10 mouse cellular contexts compared by ENCODE assay signal in genomic region chr7:126297579-126298460, GRCm38 (mm10). TPM values are rescaled to one million over a fixed set of nuclear protein-coding genes. Genes with fewer than 3 reads are reported as not detected.
DNase-seq lines count a peak whose midpoint lies in the region; ATAC-seq and TF ChIP-seq lines count a peak whose summit lies in the region.
"Had no signal": no experiment of that assay in that cellular context is flagged by ENCODE, and none has a peak within 500 bp of the region (broad histone marks: within the 10 kb centered on the region; RNA-seq: fewer than 3 reads in every experiment).

No protein-coding gene starts in this region.

- WGBS in kidney, adult 2 months = 65% methylated on average over 8 of the region's 8 CpGs
- 69% methylated on average over 8 of the region's 8 CpGs for WGBS in kidney, embryonic 16.5 days

- no peak for TF ChIP-seq POLR2A in kidney, adult 2 months (IDR thresholded peaks at IDR 0.05; ENCODE audit: low read depth, low read length)

- peak; percentile 25; the same call in 1 of the 2 replicates for TF ChIP-seq CTCF in kidney, adult 2 months (conservative IDR thresholded peaks at IDR 0.05; ENCODE audit: insufficient read depth, insufficient read length, low read depth, low read length)

- H3K27me3 ChIP-seq in kidney, adult 2 months (replicated peaks; ENCODE audit: control insufficient read depth, insufficient read depth, low read length) = no peaks in the 10 kb centered on the region
- H3K27me3 ChIP-seq in kidney, embryonic 16.5 days (ENCODE audit: insufficient read depth, low read length) = no peaks in the 10 kb centered on the region
- H3K27me3 ChIP-seq: embryonic facial prominence, embryonic 15.5 days; limb, embryonic 15.5 days had no signal

- no peaks in the 10 kb centered on the region for H3K9me3 ChIP-seq in kidney, embryonic 16.5 days (ENCODE audit: low read length)
- H3K9me3 ChIP-seq: embryonic facial prominence, embryonic 15.5 days; limb, embryonic 15.5 days had no signal

- no peak overlapping the region for H3K9ac ChIP-seq in kidney, embryonic 16.5 days (replicated peaks; ENCODE audit: low read length)
- H3K9ac ChIP-seq: embryonic facial prominence, embryonic 15.5 days; limb, embryonic 15.5 days had no signal

- H3K4me3 ChIP-seq in kidney, adult 2 months (ENCODE audit: insufficient read depth, low read depth, low read length) = no peak overlapping the region
- no peak overlapping the region for H3K4me3 ChIP-seq in kidney, embryonic 16.5 days (ENCODE audit: low read length)
- H3K4me3 ChIP-seq: embryonic facial prominence, embryonic 15.5 days; limb, embryonic 15.5 days had no signal

- no peak for ATAC-seq in kidney, embryonic 16.5 days (ENCODE audit: low FRiP score, low TSS enrichment)
- no peak for ATAC-seq in granulocyte monocyte progenitor cell, adult 5-6 weeks (replicated peaks; ENCODE audit: poor library complexity, severe bottlenecking)

- peak; percentile 52 for DNase-seq in kidney, adult 2 months
- DNase-seq in spleen, postnatal 36 days (ENCODE audit: low spot score in 2 of 2) = peak; percentile 34 to 58
- DNase-seq in spleen, adult 12 weeks (ENCODE audit: low spot score) = no peak
- peak; percentile 6 for DNase-seq in c-Kit-negative CD71-positive TER-119-positive erythroid progenitor cells, embryonic 14.5 days (ENCODE audit: low read depth, low spot score)
- DNase-seq in induced T-regulatory cell, adult 2 months (ENCODE audit: low read depth) = peak; percentile 86
- DNase-seq in urinary bladder, adult 18-20 months (ENCODE audit: low spot score in 2 of 2) = no peak

- H3K4me2 ChIP-seq in kidney, embryonic 16.5 days (replicated peaks; ENCODE audit: low read depth, low read length) = no peak overlapping the region
- H3K4me2 ChIP-seq: embryonic facial prominence, embryonic 15.5 days; limb, embryonic 15.5 days had no signal

- no peaks in the 10 kb centered on the region; the same call in 1 of the 2 replicates for H3K36me3 ChIP-seq in kidney, adult 2 months (ENCODE audit: control insufficient read depth, insufficient read depth, low read length)
- H3K36me3 ChIP-seq in kidney, embryonic 16.5 days (ENCODE audit: insufficient read depth, low read length) = peaks cover 15% of the 10 kb centered on the region

- no peaks in the 10 kb centered on the region for H3K4me1 ChIP-seq in kidney, adult 2 months (ENCODE audit: control insufficient read depth, insufficient read depth, low read length)
- H3K4me1 ChIP-seq in kidney, embryonic 16.5 days (ENCODE audit: insufficient read depth, low read length) = no peaks in the 10 kb centered on the region
- H3K4me1 ChIP-seq: embryonic facial prominence, embryonic 15.5 days; limb, embryonic 15.5 days had no signal

- H3K27ac ChIP-seq in kidney, adult 2 months (ENCODE audit: insufficient read depth, low read depth, low read length) = no peak overlapping the region
- no peak overlapping the region for H3K27ac ChIP-seq in kidney, embryonic 16.5 days (ENCODE audit: low read length)
- H3K27ac ChIP-seq: embryonic facial prominence, embryonic 15.5 days; limb, embryonic 15.5 days had no signal

RNA-seq across cellular contexts. Expression of gene Sbk1, which starts 25.4 kb away (rescaled TPM):
- 29.2 and 31.5 TPM in 2 replicates for polyA plus RNA-seq in kidney, adult 2 months (2012; rRNA removed)
- 25.9 and 29.7 TPM in 2 replicates for polyA plus RNA-seq in kidney, embryonic 16.5 days (2015; fragmentation: Nextera tagmentation; extraction: Ambion mirVana)
- 1.2 and 1.3 TPM in 2 replicates for total RNA-seq in granulocyte monocyte progenitor cell, adult 5-6 weeks (2014; fragmentation: Nextera tagmentation)
- 0.69 and 1.2 TPM in 2 replicates for total RNA-seq in granulocyte monocyte progenitor cell, adult 5-6 weeks (2017)

Comparison
In these comparisons a context has a peak if more than half of its experiments do, and no peak if none do; other contexts are left out.
1. DNase-seq: peak in kidney, adult 2 months (single experiment), spleen, postnatal 36 days (2 of 2), c-Kit-negative CD71-positive TER-119-positive erythroid progenitor cells, embryonic 14.5 days (single experiment) and induced T-regulatory cell, adult 2 months (single experiment); none in spleen, adult 12 weeks (single experiment) and urinary bladder, adult 18-20 months (0 of 2).